Mouse (Mus musculus) bone marrow, adult 2 months (tissue): ENCODE data around the gene Efemp1. TPM values are rescaled to one million over a fixed set of nuclear protein-coding genes. Genes with fewer than 3 reads are reported as not detected.

Experiments used
- H3K27ac ChIP-seq: fragments of 200-500 bp; 2 replicates; pipeline ENCODE4 v1.5.1; 2012; ENCODE audit warnings: low read depth, mild to moderate bottlenecking, control low read depth, inconsistent platforms, low read length; ENCODE audit not compliant: control insufficient read depth, poor library complexity, insufficient read depth
- H3K4me1 ChIP-seq: fragments of 200-500 bp; 2 replicates; pipeline ENCODE4 v1.6.1; 2011; ENCODE audit warnings: low read length; ENCODE audit not compliant: control insufficient read depth, insufficient read depth
- H3K4me3 ChIP-seq: fragments of 200-500 bp; replicated peaks from 2 replicates; pipeline ENCODE3; 2011; ENCODE audit warnings: mild to moderate bottlenecking, low read depth, low read length, control low read depth; ENCODE audit not compliant: control insufficient read depth
- CTCF ChIP-seq: fragments of 200-500 bp; IDR thresholded peaks from 2 replicates; pipeline ENCODE4 v1.5.1; 2011; ENCODE audit warnings: low read length, control low read depth; ENCODE audit not compliant: control insufficient read depth, insufficient read depth
- POLR2A ChIP-seq: fragments of 200-500 bp; IDR thresholded peaks from 2 replicates; pipeline ENCODE4 v1.6.1; 2011; ENCODE audit warnings: low read depth, mild to moderate bottlenecking, control low read depth, low read length, borderline replicate concordance; ENCODE audit not compliant: control insufficient read depth
- WGBS: fragments of 180-500 bp; shearing (Covaris S2); methylation state at CpG from one replicate; pipeline ENCODE4 v1.1.7; 2018; 5-methylcytosine and 5-hydroxymethylcytosine counted together
- polyA plus RNA-seq: library from polyadenylated mRNA; stranded (reverse); fragments of >200 nt; gene quantifications from 2 replicates; pipeline ENCODE4 v1.2.4, GENCODE M21; 2011; ENCODE audit warnings: low replicate concordance; ENCODE audit not compliant: missing spikeins, insufficient read depth, insufficient read length

Gene Efemp1
- 1.9 and 3.8 TPM in 2 replicates for polyA plus RNA-seq

DNA sequence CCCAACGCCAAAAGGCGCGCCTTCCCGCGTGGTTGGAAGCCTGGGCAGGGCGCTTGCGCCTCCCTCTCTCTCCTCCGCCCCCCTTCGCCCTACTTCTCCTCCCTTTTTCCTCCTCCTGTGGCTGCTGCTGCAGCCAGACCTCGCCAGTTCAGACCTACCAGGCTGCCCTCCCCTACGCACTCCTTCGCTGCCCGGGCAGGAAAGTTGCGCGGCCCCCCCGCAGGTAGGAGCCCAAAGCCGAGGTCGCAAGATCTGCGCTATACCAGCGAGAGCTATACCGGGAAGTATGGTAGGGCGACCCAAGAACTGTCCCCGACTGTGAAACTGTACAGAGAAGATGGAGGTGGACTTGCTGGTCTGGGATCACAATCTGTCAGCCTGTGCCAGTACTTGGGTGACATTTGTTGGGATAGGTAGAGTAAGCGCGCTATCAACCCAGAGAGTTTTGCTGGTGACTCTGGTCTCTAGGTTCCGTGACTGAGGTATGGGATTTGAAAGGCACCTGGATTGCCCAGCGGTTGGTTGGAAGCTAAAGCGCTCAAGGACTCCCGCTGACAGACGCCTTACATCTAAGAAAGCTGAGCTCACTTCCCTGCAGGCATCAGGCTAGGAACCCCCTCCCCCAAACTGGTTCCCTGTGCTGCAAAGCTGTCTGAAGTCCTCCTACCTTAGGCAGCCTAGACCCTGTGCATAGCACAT lies at the start of gene Efemp1:
Efemp1 (plus strand) TSS at position 103 of the 699 bp plus-strand sequence.
- TF ChIP-seq POLR2A = no peak
- no peak for TF ChIP-seq CTCF
- H3K27ac ChIP-seq = no peak within 1 kb of the TSS

DNA sequence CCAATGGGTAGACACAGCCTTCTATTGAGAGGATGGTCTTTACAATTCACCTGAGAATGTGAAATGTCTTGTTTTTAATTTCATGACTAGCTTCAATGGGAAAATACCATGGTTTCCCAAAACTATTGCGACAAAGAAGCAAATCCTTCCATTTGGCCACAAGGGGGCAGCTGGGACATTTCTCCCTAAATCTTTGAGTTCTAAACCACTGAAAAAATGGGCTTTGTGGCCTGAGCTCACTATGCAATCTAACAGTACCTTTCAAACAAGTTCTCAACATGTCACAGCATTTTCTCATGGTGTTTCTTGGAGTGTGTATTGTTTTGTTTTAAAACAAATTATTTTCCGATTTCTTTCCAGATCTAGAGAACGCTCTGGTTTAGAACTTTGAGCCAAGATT lies 44.3 kb upstream of the Efemp1 start:
- TF ChIP-seq CTCF (no peak), POLR2A (no peak)
- 55% methylated on average over 3 of the region's 3 CpGs for WGBS
- Histone ChIP-seq H3K4me1 (no peaks in the 10 kb centered on the region), H3K27ac (no peak overlapping the region), H3K4me3 (no peak overlapping the region)

More for the DNA sequence above, at the start of gene Efemp1:
- H3K4me3 ChIP-seq = no peak within 1 kb of the TSS
- no peaks in the 10 kb centered on the region for H3K4me1 ChIP-seq
- WGBS = 2% methylated on average over 30 of the region's 30 CpGs

DNA sequence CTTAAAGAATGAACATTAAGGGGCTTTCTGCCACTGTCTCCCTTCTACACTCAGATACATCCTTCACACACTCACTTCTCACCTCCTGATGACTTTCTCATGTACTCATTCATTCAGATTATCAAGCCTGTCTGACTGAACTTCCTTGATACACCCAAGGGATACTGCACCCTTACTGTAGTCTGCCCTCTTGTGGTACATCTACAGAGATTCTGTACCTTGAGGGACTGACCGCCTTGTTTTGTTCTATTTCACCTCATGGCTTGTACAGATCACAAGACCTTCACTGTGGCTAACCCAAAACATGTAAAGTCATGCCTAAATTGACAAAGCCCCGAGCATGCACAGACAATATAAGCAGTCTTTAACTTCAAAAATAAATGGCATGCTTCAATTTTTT lies 41.1 kb upstream of the Efemp1 start:
- 22% methylated on average over 2 of the region's 2 CpGs for WGBS

DNA sequence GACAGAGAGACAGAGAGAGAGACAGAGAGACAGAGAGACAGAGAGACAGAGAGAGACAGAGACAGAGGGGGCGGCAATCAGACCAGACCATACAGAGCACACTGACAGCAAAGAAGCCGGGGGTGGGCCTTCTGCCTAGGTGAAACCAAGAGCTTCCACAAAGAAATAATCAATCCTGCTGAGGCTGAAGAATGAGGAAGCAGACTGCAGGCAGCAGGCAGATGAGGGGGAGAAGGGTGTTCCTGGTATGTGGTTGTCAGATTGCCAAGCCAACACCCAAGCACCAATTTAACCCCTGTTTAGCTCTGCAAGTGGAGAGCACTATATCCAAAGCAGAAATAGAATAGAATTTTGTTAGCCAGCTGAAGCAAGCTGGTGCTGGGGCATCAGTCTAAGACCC lies 40.4 kb upstream of the Efemp1 start:
- no peak for TF ChIP-seq POLR2A
- TF ChIP-seq CTCF = no peak
- Histone ChIP-seq H3K4me1 (no peaks in the 10 kb centered on the region), H3K4me3 (no peak overlapping the region), H3K27ac (no peak overlapping the region)
- 0% methylated on average over 2 of the region's 2 CpGs for WGBS

More for the DNA sequence above, 41.1 kb upstream of the Efemp1 start:
- H3K4me3 ChIP-seq = no peak overlapping the region
- no peak overlapping the region for H3K27ac ChIP-seq
- TF ChIP-seq CTCF = no peak
- no peak for TF ChIP-seq POLR2A
- no peaks in the 10 kb centered on the region for H3K4me1 ChIP-seq

DNA sequence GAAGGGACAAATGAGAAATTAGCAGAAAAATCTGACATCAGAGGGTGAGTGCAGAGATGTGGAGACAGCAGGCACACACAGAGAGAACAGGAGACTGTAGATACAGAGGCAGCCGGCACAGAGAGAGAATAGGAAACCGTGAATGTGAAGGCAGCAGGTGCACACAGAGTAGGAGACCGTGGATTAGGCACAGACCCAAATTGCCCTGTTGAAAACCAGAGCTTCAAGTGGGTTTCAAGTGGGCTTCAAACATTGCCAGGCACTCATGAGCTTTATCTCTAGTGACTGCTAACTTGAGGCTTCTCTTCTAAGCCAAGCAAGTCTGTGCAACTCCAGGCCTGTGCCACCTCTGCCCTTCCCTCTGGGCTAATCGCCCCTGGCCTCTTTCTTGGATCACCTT lies 35.6 kb upstream of the Efemp1 start:
- no peak for TF ChIP-seq POLR2A
- TF ChIP-seq CTCF = no peak
- WGBS = 74% methylated on average over 4 of the region's 4 CpGs
- Histone ChIP-seq H3K4me1 (no peaks in the 10 kb centered on the region), H3K27ac (no peak overlapping the region), H3K4me3 (no peak overlapping the region)

DNA sequence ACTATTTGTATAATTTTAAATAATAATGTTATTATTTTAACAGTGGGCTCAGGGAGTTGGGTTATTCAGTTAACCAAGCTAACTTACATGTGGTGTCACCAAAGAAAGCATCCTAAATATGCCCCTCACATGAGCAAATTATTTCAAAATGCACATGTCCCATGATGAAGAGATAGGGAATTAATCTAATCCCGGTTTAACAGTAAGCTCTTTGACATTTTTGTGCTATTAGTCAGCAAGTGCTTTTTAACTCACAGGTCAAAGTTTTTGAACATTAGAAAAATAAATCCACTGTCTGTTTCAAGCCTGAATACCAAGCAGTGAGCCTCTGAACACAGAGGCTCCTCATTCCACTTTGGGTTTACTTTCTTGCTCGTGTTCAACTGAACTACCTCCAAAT lies 26.1 kb upstream of the Efemp1 start:
- Histone ChIP-seq H3K4me1 (no peaks in the 10 kb centered on the region), H3K27ac (no peak overlapping the region), H3K4me3 (no peak overlapping the region)
- WGBS = 74% methylated on average over 2 of the region's 2 CpGs
- TF ChIP-seq CTCF (no peak), POLR2A (no peak)

DNA sequence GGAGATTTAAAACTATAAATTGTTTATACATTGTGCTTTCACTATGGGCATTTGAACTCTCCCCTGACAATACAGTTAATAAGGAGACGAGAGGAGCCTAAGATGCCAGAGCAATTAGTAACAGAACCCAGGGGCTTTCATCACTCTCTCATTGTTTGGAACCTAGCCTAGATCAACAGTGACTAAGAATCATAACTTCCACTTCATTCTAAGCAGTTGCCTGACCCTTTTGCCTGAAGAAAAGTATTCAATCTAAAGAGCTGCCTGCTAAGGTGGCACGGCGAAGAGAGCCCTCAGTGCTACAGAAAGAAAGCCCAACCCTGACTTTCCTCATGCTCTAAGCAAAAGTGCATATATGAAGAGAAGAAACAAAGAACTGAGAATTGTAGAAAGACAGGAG lies 19.2 kb upstream of the Efemp1 start:
- 65% methylated on average over 3 of the region's 3 CpGs for WGBS
- H3K4me1 ChIP-seq = no peaks in the 10 kb centered on the region
- no peak overlapping the region for H3K27ac ChIP-seq
- TF ChIP-seq POLR2A (no peak), CTCF (no peak)
- no peak overlapping the region for H3K4me3 ChIP-seq

DNA sequence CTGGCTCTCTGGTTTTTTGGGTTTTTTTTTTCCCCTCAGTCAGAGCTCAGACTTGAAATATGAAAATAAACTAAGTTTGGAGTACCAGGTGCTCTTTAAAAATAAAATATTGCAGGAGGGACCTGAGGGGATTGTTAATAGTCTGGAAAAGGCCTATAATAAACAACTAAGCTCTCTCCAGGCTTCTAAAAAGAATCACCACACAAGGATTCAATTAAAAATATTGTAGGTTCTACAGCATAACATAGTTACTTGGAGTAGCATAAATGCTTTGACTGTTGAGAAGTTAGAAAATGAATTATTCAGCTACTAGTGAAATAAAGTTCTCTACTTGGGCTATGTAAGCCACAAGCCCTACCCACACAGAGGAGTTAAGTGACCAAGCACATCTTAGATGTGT lies 17.9 kb upstream of the Efemp1 start:
- TF ChIP-seq CTCF (no peak), POLR2A (no peak)
- Histone ChIP-seq H3K4me1 (no peaks in the 10 kb centered on the region), H3K27ac (no peak overlapping the region), H3K4me3 (no peak overlapping the region)

DNA sequence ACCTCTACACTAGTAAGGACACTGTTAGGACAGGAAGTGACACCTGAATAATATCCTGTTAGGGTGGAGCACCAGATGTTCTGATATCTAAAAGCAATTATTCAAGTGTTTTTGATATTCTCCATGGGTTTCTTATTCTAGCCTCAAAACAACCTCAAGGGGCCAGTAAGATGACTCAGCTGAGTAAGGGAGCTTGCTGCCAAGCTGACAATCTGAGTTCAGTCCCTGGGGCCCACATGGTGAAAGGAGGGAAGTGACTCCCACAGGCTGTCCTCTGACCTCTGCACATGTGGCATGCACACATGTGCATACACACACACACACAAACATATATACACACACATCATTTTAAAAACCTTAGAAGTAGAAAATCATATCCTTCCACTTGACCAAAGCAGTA lies 3.2 kb upstream of the Efemp1 start:
- TF ChIP-seq CTCF (no peak), POLR2A (no peak)
- no peak overlapping the region for H3K27ac ChIP-seq
- no peak overlapping the region for H3K4me3 ChIP-seq
- H3K4me1 ChIP-seq = no peaks in the 10 kb centered on the region
